Mouse (Mus musculus): Measurements from ENCODE around the gene Slc40a1.
A peak's percentile ranks its signal among the peaks of the same experiment; 100 is the strongest.

Slc40a1 gene

GRCm38 (mm10) chr1:45882076-45882475 is 44.2 kb downstream of the Slc40a1 start:
- no peak for DNase-seq

GRCm38 (mm10) chr1:45881228-45881832 is 45.0 kb downstream of the Slc40a1 start:
- DNase-seq = no peak

- DNase-seq = no peak
These were observed 48.9 kb downstream of the Slc40a1 start for GRCm38 (mm10) chr1:45877463-45877862.

GRCm38 (mm10) chr1:45876450-45877198 is 49.7 kb downstream of the Slc40a1 start:
- DNase-seq = no peak

- DNase-seq = no peak
These were observed 50.7 kb downstream of the Slc40a1 start for GRCm38 (mm10) chr1:45875640-45876039.

- no peak for DNase-seq
These were observed 53.1 kb downstream of the Slc40a1 start for GRCm38 (mm10) chr1:45873250-45873649.

- DNase-seq = no peak
These were observed 57.7 kb downstream of the Slc40a1 start for GRCm38 (mm10) chr1:45868479-45869137.

GRCm38 (mm10) chr1:45868050-45868449 is 58.3 kb downstream of the Slc40a1 start:
- no peak for DNase-seq

- no peak for DNase-seq
These were observed 59.9 kb downstream of the Slc40a1 start for GRCm38 (mm10) chr1:45866288-45867018.

- no peak for DNase-seq
These were observed 60.6 kb downstream of the Slc40a1 start for GRCm38 (mm10) chr1:45865727-45866126.

- no peak for DNase-seq
These were observed 61.0 kb downstream of the Slc40a1 start for GRCm38 (mm10) chr1:45865316-45865715.

GRCm38 (mm10) chr1:45864564-45865014 is 61.7 kb downstream of the Slc40a1 start:
- DNase-seq = peak; percentile 15

- DNase-seq = no peak
These were observed 62.7 kb downstream of the Slc40a1 start for GRCm38 (mm10) chr1:45863641-45864040.

GRCm38 (mm10) chr1:45861162-45861561 is 65.2 kb downstream of the Slc40a1 start:
- DNase-seq = no peak

- no peak for DNase-seq
These were observed 66.0 kb downstream of the Slc40a1 start for GRCm38 (mm10) chr1:45860349-45860748.

Measured in lung, postnatal 14 days (tissue).